Mouse (Mus musculus) small intestine, adult 2 months (tissue): ENCODE data around the gene Lama2. TPM values are rescaled to one million over a fixed set of nuclear protein-coding genes. Genes with fewer than 3 reads are reported as not detected.
"Not testable (repeated sequence)": the region's sequence is repeated elsewhere in the genome, so short reads cannot be mapped to it uniquely, and the experiment has no call there.

Source experiments
- H3K27ac ChIP-seq: fragments of 200-500 bp; 2 replicates; pipeline ENCODE4 v1.5.1; 2012; ENCODE audit warnings: low read depth, low read length, control low read depth, inconsistent platforms; ENCODE audit not compliant: insufficient read depth
- H3K27me3 ChIP-seq: fragments of 200-500 bp; 2 replicates; pipeline ENCODE4 v1.6.1; 2012; ENCODE audit warnings: mild to moderate bottlenecking, moderate library complexity, low read length, inconsistent platforms; ENCODE audit not compliant: control insufficient read depth, insufficient read depth
- H3K36me3 ChIP-seq: fragments of 200-500 bp; 2 replicates; pipeline ENCODE4 v1.6.1; 2012; ENCODE audit warnings: mild to moderate bottlenecking, low read length, control low read depth, inconsistent platforms; ENCODE audit not compliant: control insufficient read depth, insufficient read depth
- H3K4me1 ChIP-seq: fragments of 200-500 bp; 2 replicates; pipeline ENCODE4 v1.6.1; 2012; ENCODE audit warnings: low read length, inconsistent platforms, mixed read lengths; ENCODE audit not compliant: control insufficient read depth, insufficient read depth, insufficient read length
- H3K4me3 ChIP-seq: fragments of 200-500 bp; 2 replicates; pipeline ENCODE4 v1.5.1; 2012; ENCODE audit warnings: low read depth, mild to moderate bottlenecking, control low read depth, inconsistent platforms, low read length, moderate library complexity
- CTCF ChIP-seq: fragments of 200-500 bp; IDR thresholded peaks from 2 replicates; pipeline ENCODE4 v1.5.1; 2012; ENCODE audit warnings: low read depth, mild to moderate bottlenecking, control low read depth, inconsistent platforms, low read length, moderate library complexity, mixed read lengths; ENCODE audit not compliant: insufficient replicate concordance, insufficient read length; ENCODE audit errors: extremely low read depth
- POLR2A ChIP-seq: fragments of 200-500 bp; IDR thresholded peaks from 2 replicates; pipeline ENCODE4 v1.6.1; 2012; ENCODE audit warnings: low read depth, mild to moderate bottlenecking, control low read depth, inconsistent platforms, low read length, moderate library complexity
- WGBS: fragments of 180-500 bp; shearing (Covaris S2); methylation state at CpG from one replicate; pipeline ENCODE4 v1.1.7; 2018; 5-methylcytosine and 5-hydroxymethylcytosine counted together
- polyA plus RNA-seq: library from polyadenylated mRNA; depleted of rRNA; stranded (reverse); fragments of >200 nt; gene quantifications from 2 replicates; pipeline ENCODE4 v1.2.3, GENCODE M21; 2012

The Lama2 gene
- polyA plus RNA-seq, 1 experiment: 1.7 TPM

DNA sequence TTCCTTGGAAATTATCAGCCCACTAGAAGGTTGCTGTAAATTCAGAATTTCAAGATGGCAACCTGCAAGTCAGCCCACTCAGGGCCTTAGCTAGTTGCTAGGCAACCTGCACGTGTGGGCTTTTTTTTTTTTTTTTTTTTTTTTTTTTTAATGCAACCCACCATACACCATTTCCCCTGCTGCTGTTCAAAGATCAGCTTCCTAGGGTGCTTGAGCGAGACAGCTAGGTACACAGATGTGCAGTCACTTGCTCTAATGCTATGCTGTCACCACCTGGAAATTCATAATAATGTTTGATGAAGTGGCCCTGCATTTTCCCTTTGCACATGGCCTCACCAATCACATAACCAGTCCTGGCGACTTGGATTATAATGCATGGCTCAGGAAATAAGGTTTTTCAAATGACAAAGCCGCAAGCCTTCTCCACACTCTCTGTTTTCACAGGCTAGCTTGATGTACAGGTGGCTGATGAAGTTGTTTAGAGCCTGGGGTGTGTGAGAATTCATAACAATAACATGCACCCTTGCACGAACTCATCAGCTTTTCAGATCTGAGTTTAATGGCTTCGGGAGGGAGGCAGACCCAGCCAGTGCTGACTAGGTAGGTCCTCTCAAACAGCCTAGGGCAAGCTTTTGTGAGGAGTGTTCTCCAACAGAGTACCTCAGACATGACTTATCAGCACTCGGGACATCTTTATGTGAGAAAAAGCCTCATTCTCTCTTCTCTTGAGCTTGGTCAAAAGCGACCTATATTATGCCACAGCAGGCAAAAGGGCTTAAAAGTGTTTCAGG, 625.4 kb downstream of the Lama2 start:
- H3K4me3 ChIP-seq: no peak overlapping the region
- H3K27me3 ChIP-seq: no peaks in the 10 kb centered on the region
- no peak overlapping the region for H3K27ac ChIP-seq
- H3K4me1 ChIP-seq: no peaks in the 10 kb centered on the region
- 79% methylated on average over 8 of the region's 8 CpGs for WGBS
- TF ChIP-seq CTCF: no peak
- TF ChIP-seq POLR2A: no peak
- H3K36me3 ChIP-seq: no peaks in the 10 kb centered on the region

DNA sequence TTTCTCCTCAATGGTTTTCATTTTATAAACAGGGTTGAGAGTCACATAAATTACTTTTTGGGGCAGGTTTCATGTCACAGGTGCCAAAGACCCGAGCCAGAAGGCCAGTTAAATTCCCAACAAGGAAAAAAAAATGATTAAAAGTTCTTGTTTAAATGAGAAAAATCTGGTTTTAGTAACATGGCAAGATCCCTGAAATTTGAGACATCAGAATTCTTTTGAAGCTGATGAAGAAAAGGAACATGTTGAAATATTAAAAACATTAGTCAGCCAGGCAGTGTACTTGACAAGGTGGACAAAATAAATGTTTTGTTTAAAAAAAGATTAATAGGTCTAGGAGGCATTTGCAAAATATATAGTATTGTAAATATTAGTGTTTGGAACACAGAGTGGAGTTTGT, 634.1 kb downstream of the Lama2 start:
- 39% methylated on average over 1 of the region's 1 CpGs for WGBS
- Histone ChIP-seq H3K4me1 (no peaks in the 10 kb centered on the region), H3K27me3 (no peaks in the 10 kb centered on the region), H3K4me3 (no peak overlapping the region), H3K27ac (no peak overlapping the region), H3K36me3 (no peaks in the 10 kb centered on the region)
- TF ChIP-seq POLR2A: no peak
- no peak for TF ChIP-seq CTCF

GRCm38 (mm10) chr10:26984082-26984481, 635.5 kb downstream of the Lama2 start:
- H3K4me3 ChIP-seq, H3K27me3 ChIP-seq, H3K4me1 ChIP-seq, H3K36me3 ChIP-seq, H3K27ac ChIP-seq: not testable (repeated sequence)
- 75% methylated on average over 5 of the region's 5 CpGs for WGBS

- WGBS: 92% methylated on average over 1 of the region's 1 CpGs
- no peaks in the 10 kb centered on the region for H3K27me3 ChIP-seq
- no peak overlapping the region for H3K27ac ChIP-seq
- no peak overlapping the region for H3K4me3 ChIP-seq
- no peaks in the 10 kb centered on the region for H3K4me1 ChIP-seq
- no peaks in the 10 kb centered on the region for H3K36me3 ChIP-seq
- no peak for TF ChIP-seq CTCF
- no peak for TF ChIP-seq POLR2A
Measured at GRCm38 (mm10) chr10:26983583-26983982, 636.0 kb downstream of the Lama2 start.

DNA sequence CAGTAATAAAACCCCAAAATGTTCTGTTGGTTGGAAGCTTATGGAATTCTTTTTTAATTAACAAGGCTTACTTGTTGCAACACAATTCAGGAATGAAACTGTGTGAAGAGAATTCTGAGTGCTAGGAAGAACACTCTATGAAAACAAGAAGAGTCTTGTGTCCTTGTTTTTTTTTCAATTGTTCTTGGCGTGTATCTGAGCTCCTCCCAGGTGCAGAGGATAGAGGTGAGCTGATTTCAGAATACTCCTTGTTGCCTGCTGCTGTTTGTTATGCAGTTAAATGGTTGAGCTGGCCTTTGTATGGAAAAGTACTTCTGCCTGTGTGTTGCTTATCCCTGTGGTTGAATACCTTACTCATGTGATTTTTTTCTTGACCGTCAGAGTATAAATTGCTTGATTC, 636.9 kb downstream of the Lama2 start:
- no peak overlapping the region for H3K4me3 ChIP-seq
- no peak for TF ChIP-seq POLR2A
- TF ChIP-seq CTCF: no peak
- no peaks in the 10 kb centered on the region for H3K27me3 ChIP-seq
- 74% methylated on average over 2 of the region's 2 CpGs for WGBS
- H3K27ac ChIP-seq: no peak overlapping the region
- no peaks in the 10 kb centered on the region for H3K36me3 ChIP-seq
- no peaks in the 10 kb centered on the region for H3K4me1 ChIP-seq

DNA sequence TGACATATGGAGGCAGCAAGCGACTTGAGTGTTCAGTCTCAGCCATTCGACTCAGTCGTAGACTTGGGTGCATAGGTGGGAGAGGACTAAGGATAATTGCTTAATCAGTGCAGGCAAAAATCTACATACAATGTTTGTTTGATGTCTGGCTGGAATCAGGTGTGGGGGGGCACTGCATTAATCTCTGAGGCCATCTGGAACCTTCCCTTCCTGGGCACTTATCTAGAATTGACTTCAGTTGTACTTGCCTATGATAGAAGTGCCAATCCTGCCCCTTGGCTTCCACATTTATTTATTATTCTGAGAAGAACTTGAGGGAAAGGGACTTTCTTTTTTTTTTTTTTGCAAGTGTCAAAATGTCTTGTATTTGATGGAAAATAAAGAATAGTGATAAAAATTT, 644.2 kb downstream of the Lama2 start:
- no peak overlapping the region for H3K27ac ChIP-seq
- TF ChIP-seq CTCF: no peak
- TF ChIP-seq POLR2A: no peak
- H3K36me3 ChIP-seq: no peaks in the 10 kb centered on the region
- no peak overlapping the region for H3K4me3 ChIP-seq
- WGBS: 91% methylated on average over 3 of the region's 3 CpGs
- H3K27me3 ChIP-seq: no peaks in the 10 kb centered on the region
- no peaks in the 10 kb centered on the region for H3K4me1 ChIP-seq

- TF ChIP-seq POLR2A (no peak), CTCF (no peak)
- Histone ChIP-seq H3K27ac (no peak overlapping the region), H3K27me3 (no peaks in the 10 kb centered on the region), H3K4me3 (no peak overlapping the region), H3K4me1 (no peaks in the 10 kb centered on the region), H3K36me3 (no peaks in the 10 kb centered on the region)
- WGBS: 84% methylated on average over 1 of the region's 1 CpGs
Measured at GRCm38 (mm10) chr10:26974224-26974623, 645.3 kb downstream of the Lama2 start.
